Mouse (Mus musculus): ENCODE measurements around the gene Ndfip2. TPM values are rescaled to one million over a fixed set of nuclear protein-coding genes. Genes with fewer than 3 reads are reported as not detected.
A peak's percentile ranks its signal among the peaks of the same experiment; 100 is the strongest.

Ndfip2 gene
- polyA plus RNA-seq, 1 experiment from 2014 or later: 120 TPM

GRCm38 (mm10) chr14:105321712-105322111, 63.3 kb downstream of the Ndfip2 start:
- Histone ChIP-seq H3K4me1 (no peaks in the 10 kb centered on the region), H3K36me3 (no peaks in the 10 kb centered on the region), H3K27ac (replicated peaks) (no peak overlapping the region), H3K4me2 (no peak overlapping the region), H3K4me3 (replicated peaks) (no peak overlapping the region), H3K9ac (replicated peaks) (no peak overlapping the region), H3K27me3 (replicated peaks) (no peaks in the 10 kb centered on the region), H3K9me3 (replicated peaks) (no peaks in the 10 kb centered on the region)
- WGBS: 82% methylated on average over 3 of the region's 3 CpGs
- no peak for ATAC-seq (ENCODE audit: low FRiP score)

- no peak for ATAC-seq (ENCODE audit: low FRiP score)
- Histone ChIP-seq H3K9me3 (replicated peaks) (no peaks in the 10 kb centered on the region), H3K4me1 (no peaks in the 10 kb centered on the region), H3K27ac (replicated peaks) (no peak overlapping the region), H3K4me2 (no peak overlapping the region), H3K36me3 (no peaks in the 10 kb centered on the region), H3K9ac (replicated peaks) (no peak overlapping the region), H3K27me3 (replicated peaks) (no peaks in the 10 kb centered on the region), H3K4me3 (replicated peaks) (no peak overlapping the region)
- 42% methylated on average over 5 of the region's 5 CpGs for WGBS
Observed at GRCm38 (mm10) chr14:105322829-105323228, 64.5 kb downstream of the Ndfip2 start.

- H3K27me3 ChIP-seq (replicated peaks): no peaks in the 10 kb centered on the region
- no peaks in the 10 kb centered on the region for H3K36me3 ChIP-seq
- peak; percentile 83 for ATAC-seq (ENCODE audit: low FRiP score)
- no peaks in the 10 kb centered on the region for H3K9me3 ChIP-seq (replicated peaks)
- H3K4me1 ChIP-seq: peaks cover 6% of the 10 kb centered on the region
- H3K4me3 ChIP-seq (replicated peaks): no peak overlapping the region
- no peak overlapping the region; the same call in 1 of the 2 replicates for H3K4me2 ChIP-seq
- H3K27ac ChIP-seq (replicated peaks): no peak overlapping the region
- no peak overlapping the region for H3K9ac ChIP-seq (replicated peaks)
- WGBS: 57% methylated on average over 9 of the region's 9 CpGs
Observed at GRCm38 (mm10) chr14:105323448-105323847, 65.1 kb downstream of the Ndfip2 start.

- peak overlapping the region; percentile 82 for H3K27ac ChIP-seq (replicated peaks)
- 13% methylated on average over 13 of the region's 13 CpGs for WGBS
- H3K4me3 ChIP-seq (replicated peaks): peak overlapping the region; percentile 27
- ATAC-seq (ENCODE audit: low FRiP score): peak; percentile 67
- H3K4me1 ChIP-seq: peaks cover 15% of the 10 kb centered on the region
- no peaks in the 10 kb centered on the region for H3K36me3 ChIP-seq
- H3K9ac ChIP-seq (replicated peaks): peak overlapping the region; percentile 34; the same call in 1 of the 2 replicates
- no peaks in the 10 kb centered on the region for H3K27me3 ChIP-seq (replicated peaks)
- H3K4me2 ChIP-seq: peak overlapping the region; percentile 56
- H3K9me3 ChIP-seq (replicated peaks): no peaks in the 10 kb centered on the region
Observed at GRCm38 (mm10) chr14:105328397-105329302, 70.3 kb downstream of the Ndfip2 start.

GRCm38 (mm10) chr14:105333475-105334094, 75.2 kb downstream of the Ndfip2 start:
- Histone ChIP-seq H3K9ac (replicated peaks) (peak overlapping the region; percentile 20; the same call in 1 of the 2 replicates), H3K9me3 (replicated peaks) (no peaks in the 10 kb centered on the region), H3K27me3 (replicated peaks) (no peaks in the 10 kb centered on the region), H3K36me3 (no peaks in the 10 kb centered on the region), H3K4me2 (peak overlapping the region; percentile 48), H3K4me1 (peaks cover 8% of the 10 kb centered on the region), H3K4me3 (replicated peaks) (peak overlapping the region; percentile 34), H3K27ac (replicated peaks) (peak overlapping the region; percentile 45; the same call in 1 of the 2 replicates)
- 45% methylated on average over 16 of the region's 16 CpGs for WGBS
- ATAC-seq (ENCODE audit: low FRiP score): peak; percentile 52

GRCm38 (mm10) chr14:105341765-105342164, 83.4 kb downstream of the Ndfip2 start:
- H3K4me3 ChIP-seq (replicated peaks): no peak overlapping the region
- WGBS: 81% methylated on average over 8 of the region's 8 CpGs

GRCm38 (mm10) chr14:105354121-105354520, 95.7 kb downstream of the Ndfip2 start:
- Histone ChIP-seq H3K27me3 (replicated peaks) (no peaks in the 10 kb centered on the region), H3K9ac (replicated peaks) (no peak overlapping the region), H3K4me3 (replicated peaks) (no peak overlapping the region), H3K4me1 (no peaks in the 10 kb centered on the region), H3K36me3 (no peaks in the 10 kb centered on the region), H3K4me2 (no peak overlapping the region), H3K27ac (replicated peaks) (no peak overlapping the region), H3K9me3 (replicated peaks) (no peaks in the 10 kb centered on the region)
- WGBS: 89% methylated on average over 11 of the region's 11 CpGs
- no peak for ATAC-seq (ENCODE audit: low FRiP score)

More at GRCm38 (mm10) chr14:105341765-105342164, 83.4 kb downstream of the Ndfip2 start:
- H3K27ac ChIP-seq (replicated peaks): no peak overlapping the region
- no peaks in the 10 kb centered on the region for H3K36me3 ChIP-seq
- H3K9ac ChIP-seq (replicated peaks): no peak overlapping the region
- H3K27me3 ChIP-seq (replicated peaks): no peaks in the 10 kb centered on the region
- no peaks in the 10 kb centered on the region for H3K9me3 ChIP-seq (replicated peaks)
- no peaks in the 10 kb centered on the region for H3K4me1 ChIP-seq
- no peak for ATAC-seq (ENCODE audit: low FRiP score)
- H3K4me2 ChIP-seq: no peak overlapping the region

Other genes with a start within 250 kb of the Ndfip2 start
- gene Rbm26, start 81.2 kb upstream of the Ndfip2 start, polyA plus RNA-seq (2015; fragmentation: Nextera tagmentation; extraction: Ambion mirVana): 29.3 and 30.4 TPM in 2 replicates

Data from neural tube, embryonic 15.5 days (tissue).